Mouse (Mus musculus): Measurements from ENCODE around the gene Nrd1. TPM values are rescaled to one million over a fixed set of nuclear protein-coding genes. Genes with fewer than 3 reads are reported as not detected.

The Nrd1 gene
- polyA plus RNA-seq, 1 experiment from 2014 or later: 49.6 TPM

GRCm38 (mm10) chr4:109091241-109091777, 90.9 kb downstream of the Nrd1 start:
- Histone ChIP-seq H3K27ac (ENCODE audit: low read depth) (no peak overlapping the region), H3K9me3 (ENCODE audit: low read depth, low read length) (no peaks in the 10 kb centered on the region), H3K4me3 (ENCODE audit: low read depth, low read length) (no peak overlapping the region), H3K4me2 (no peak overlapping the region), H3K9ac (no peak overlapping the region), H3K4me1 (ENCODE audit: insufficient read depth) (no peaks in the 10 kb centered on the region), H3K36me3 (ENCODE audit: insufficient read depth) (no peaks in the 10 kb centered on the region), H3K27me3 (ENCODE audit: insufficient read depth, low read length) (no peaks in the 10 kb centered on the region)
- ATAC-seq (ENCODE audit: insufficient read depth) (no peak), DNase-seq (no peak)
- TF ChIP-seq CTCF (IDR thresholded peaks at IDR 0.05; ENCODE audit: low read depth): no peak
- 81% methylated on average over 8 of the region's 8 CpGs for WGBS

DNA sequence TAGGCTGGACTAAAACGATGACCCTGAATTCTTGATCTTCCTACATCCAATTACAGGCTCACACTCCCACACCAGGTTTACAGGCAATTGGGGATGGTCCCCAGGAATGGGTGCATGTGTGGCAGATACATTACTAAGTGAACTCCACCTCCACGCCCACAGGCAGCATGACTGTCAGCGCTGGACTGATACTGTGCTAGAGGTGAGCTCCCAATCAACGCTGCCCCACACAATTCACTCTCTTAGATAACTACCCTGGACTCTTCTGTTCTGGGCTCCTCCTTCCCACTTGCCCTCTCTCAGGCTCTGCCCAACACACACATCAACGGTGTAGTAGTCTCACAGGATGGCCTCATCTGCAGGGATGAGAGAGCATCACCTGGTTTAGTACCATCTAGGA, 91.9 kb downstream of the Nrd1 start:
- H3K27me3 ChIP-seq (ENCODE audit: insufficient read depth, low read length): no peaks in the 10 kb centered on the region
- H3K4me2 ChIP-seq: no peak overlapping the region
- no peak overlapping the region for H3K9ac ChIP-seq
- WGBS: 91% methylated on average over 5 of the region's 5 CpGs
- H3K4me1 ChIP-seq (ENCODE audit: insufficient read depth): no peaks in the 10 kb centered on the region
- ATAC-seq (ENCODE audit: insufficient read depth) (no peak), DNase-seq (no peak)
- H3K36me3 ChIP-seq (ENCODE audit: insufficient read depth): no peaks in the 10 kb centered on the region
- TF ChIP-seq CTCF (IDR thresholded peaks at IDR 0.05; ENCODE audit: low read depth): no peak
- no peak overlapping the region for H3K4me3 ChIP-seq (ENCODE audit: low read depth, low read length)
- no peak overlapping the region for H3K27ac ChIP-seq (ENCODE audit: low read depth)
- no peaks in the 10 kb centered on the region for H3K9me3 ChIP-seq (ENCODE audit: low read depth, low read length)

- no peak overlapping the region for H3K27ac ChIP-seq (ENCODE audit: low read depth)
- ATAC-seq (ENCODE audit: insufficient read depth) (peak; percentile 41; the same call in 1 of the 2 replicates), DNase-seq (no peak)
- no peak overlapping the region for H3K9ac ChIP-seq
- H3K27me3 ChIP-seq (ENCODE audit: insufficient read depth, low read length): no peaks in the 10 kb centered on the region
- H3K4me3 ChIP-seq (ENCODE audit: low read depth, low read length): no peak overlapping the region
- no peaks in the 10 kb centered on the region for H3K36me3 ChIP-seq (ENCODE audit: insufficient read depth)
- no peaks in the 10 kb centered on the region for H3K4me1 ChIP-seq (ENCODE audit: insufficient read depth)
- WGBS: 28% methylated on average over 2 of the region's 2 CpGs
- no peaks in the 10 kb centered on the region for H3K9me3 ChIP-seq (ENCODE audit: low read depth, low read length)
- H3K4me2 ChIP-seq: no peak overlapping the region
- no peak for TF ChIP-seq CTCF (IDR thresholded peaks at IDR 0.05; ENCODE audit: low read depth)
Observed at GRCm38 (mm10) chr4:109094269-109094668, 93.8 kb downstream of the Nrd1 start.

- WGBS: 87% methylated on average over 3 of the region's 3 CpGs
Observed at GRCm38 (mm10) chr4:109098861-109099260, 98.4 kb downstream of the Nrd1 start.

DNA sequence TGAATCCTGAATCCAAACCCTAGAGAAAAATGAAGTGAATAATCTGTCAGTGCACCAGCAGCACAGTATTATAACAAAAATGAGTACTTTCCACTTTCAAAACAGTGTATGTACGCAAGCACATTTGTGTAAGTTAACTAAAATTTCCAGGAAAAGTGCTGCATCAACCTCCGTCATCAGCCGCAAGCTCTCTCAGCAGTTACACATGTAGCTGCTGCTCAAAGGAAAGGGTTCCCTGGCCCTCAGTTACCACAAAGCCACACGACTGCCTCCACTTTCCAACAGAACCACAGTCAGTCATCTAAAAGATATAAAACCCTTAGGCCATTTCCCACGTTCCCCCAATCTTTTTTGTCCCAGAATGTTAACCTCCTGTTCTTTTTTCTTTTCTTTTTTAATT, 102.1 kb downstream of the Nrd1 start:
- Histone ChIP-seq H3K4me1 (ENCODE audit: insufficient read depth) (0 out of 2 replicates have a peak, but pooled peaks cover 3% of the 10 kb centered on the region), H3K9me3 (ENCODE audit: low read depth, low read length) (no peaks in the 10 kb centered on the region), H3K27me3 (ENCODE audit: insufficient read depth, low read length) (no peaks in the 10 kb centered on the region), H3K36me3 (ENCODE audit: insufficient read depth) (0 out of 2 replicates have a peak, but pooled peaks cover 8% of the 10 kb centered on the region), H3K27ac (ENCODE audit: low read depth) (no peak overlapping the region), H3K9ac (no peak overlapping the region), H3K4me2 (no peak overlapping the region), H3K4me3 (ENCODE audit: low read depth, low read length) (no peak overlapping the region)
- no peak for TF ChIP-seq CTCF (IDR thresholded peaks at IDR 0.05; ENCODE audit: low read depth)
- no peak for DNase-seq
- ATAC-seq (ENCODE audit: insufficient read depth): no peak
- 88% methylated on average over 5 of the region's 5 CpGs for WGBS

More at GRCm38 (mm10) chr4:109098861-109099260, 98.4 kb downstream of the Nrd1 start:
- no peaks in the 10 kb centered on the region for H3K27me3 ChIP-seq (ENCODE audit: insufficient read depth, low read length)
- 0 out of 2 replicates have a peak, but pooled peaks cover 8% of the 10 kb centered on the region for H3K36me3 ChIP-seq (ENCODE audit: insufficient read depth)
- H3K9me3 ChIP-seq (ENCODE audit: low read depth, low read length): no peaks in the 10 kb centered on the region
- no peak for ATAC-seq (ENCODE audit: insufficient read depth)
- no peak for DNase-seq
- H3K4me2 ChIP-seq: no peak overlapping the region
- TF ChIP-seq CTCF (IDR thresholded peaks at IDR 0.05; ENCODE audit: low read depth): no peak
- H3K9ac ChIP-seq: no peak overlapping the region
- no peaks in the 10 kb centered on the region for H3K4me1 ChIP-seq (ENCODE audit: insufficient read depth)
- no peak overlapping the region for H3K27ac ChIP-seq (ENCODE audit: low read depth)
- no peak overlapping the region for H3K4me3 ChIP-seq (ENCODE audit: low read depth, low read length)

DNA sequence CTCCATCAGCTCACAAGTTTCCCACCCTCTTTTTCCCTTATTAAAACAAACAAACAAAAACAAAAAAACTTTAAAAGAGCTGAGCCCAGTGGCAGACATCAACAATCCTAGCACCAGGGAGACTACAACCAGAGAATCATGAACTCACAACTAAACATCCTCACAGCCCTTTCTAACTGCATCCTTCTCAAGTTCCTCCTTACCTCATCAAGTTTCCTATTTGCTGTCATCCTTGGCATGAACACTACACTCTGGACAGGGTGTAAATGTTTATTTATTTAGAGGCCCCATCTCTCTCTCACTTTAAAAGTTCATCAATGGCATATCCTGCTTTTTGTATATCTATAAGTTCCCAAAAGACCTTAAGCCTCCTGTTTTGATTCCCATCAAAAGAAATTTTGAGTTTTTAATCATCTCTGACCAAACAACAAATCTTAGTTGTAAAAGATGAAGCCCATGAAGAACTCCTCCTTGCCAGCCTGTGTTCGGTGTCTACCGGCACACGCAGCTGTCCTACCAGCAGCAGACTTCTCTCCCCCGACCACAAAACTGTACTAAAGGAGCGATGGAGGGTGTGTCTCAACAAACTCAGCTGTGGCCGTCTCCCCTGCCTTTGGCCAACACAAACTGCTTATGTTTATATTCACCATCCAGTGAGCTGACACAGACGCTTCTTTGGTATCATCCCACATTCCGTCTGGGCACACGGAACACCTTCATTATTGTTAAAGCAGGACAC, 102.9 kb downstream of the Nrd1 start:
- H3K4me3 ChIP-seq (ENCODE audit: low read depth, low read length): no peak overlapping the region
- H3K27ac ChIP-seq (ENCODE audit: low read depth): no peak overlapping the region
- H3K9ac ChIP-seq: no peak overlapping the region
- H3K9me3 ChIP-seq (ENCODE audit: low read depth, low read length): no peaks in the 10 kb centered on the region
- H3K27me3 ChIP-seq (ENCODE audit: insufficient read depth, low read length): no peaks in the 10 kb centered on the region
- 33% methylated on average over 9 of the region's 9 CpGs for WGBS
- no peak for TF ChIP-seq CTCF (IDR thresholded peaks at IDR 0.05; ENCODE audit: low read depth)
- H3K4me1 ChIP-seq (ENCODE audit: insufficient read depth): 0 out of 2 replicates have a peak, but pooled peaks cover 3% of the 10 kb centered on the region
- ATAC-seq (ENCODE audit: insufficient read depth) (no peak), DNase-seq (peak; percentile 35)
- no peak overlapping the region for H3K4me2 ChIP-seq
- H3K36me3 ChIP-seq (ENCODE audit: insufficient read depth): 0 out of 2 replicates have a peak, but pooled peaks cover 8% of the 10 kb centered on the region

- no peak for DNase-seq
- H3K9ac ChIP-seq: no peak overlapping the region
- H3K27ac ChIP-seq (ENCODE audit: low read depth): no peak overlapping the region
- no peak for TF ChIP-seq CTCF (IDR thresholded peaks at IDR 0.05; ENCODE audit: low read depth)
- H3K4me3 ChIP-seq (ENCODE audit: low read depth, low read length): no peak overlapping the region
- no peak for ATAC-seq (ENCODE audit: insufficient read depth)
- no peaks in the 10 kb centered on the region for H3K9me3 ChIP-seq (ENCODE audit: low read depth, low read length)
- 0 out of 2 replicates have a peak, but pooled peaks cover 7% of the 10 kb centered on the region for H3K36me3 ChIP-seq (ENCODE audit: insufficient read depth)
- H3K4me1 ChIP-seq (ENCODE audit: insufficient read depth): 0 out of 2 replicates have a peak, but pooled peaks cover 3% of the 10 kb centered on the region
- no peak overlapping the region for H3K4me2 ChIP-seq
- no peaks in the 10 kb centered on the region for H3K27me3 ChIP-seq (ENCODE audit: insufficient read depth, low read length)
Observed at GRCm38 (mm10) chr4:109105254-109105653, 104.8 kb downstream of the Nrd1 start.

All from lung, embryonic 14.5 days (tissue).